Mouse (Mus musculus): ENCODE measurements around the gene Crim1.

- TF ChIP-seq CTCF (IDR thresholded peaks at IDR 0.05; ENCODE audit: extremely low read depth, insufficient read length, insufficient replicate concordance, low read depth, low read length) = no peak
- TF ChIP-seq POLR2A (IDR thresholded peaks at IDR 0.05; ENCODE audit: low read depth, low read length) = no peak
Observed at GRCm38 (mm10) chr17:78246634-78247383, 46.8 kb downstream of the Crim1 start.

Data from small intestine, adult 2 months (tissue).